Mouse (Mus musculus) natural killer cell, adult 2 months (primary cell): Measurements from ENCODE around the gene Cpt1c.

Experiments used
- DNase-seq, 2 experiments: peaks; one replicate each; pipeline ENCODE4 v3.0.0; 2022; ENCODE audit warnings: low spot score in 2 of 2

Gene Cpt1c

GRCm38 (mm10) chr7:44962831-44963230 is 11.8 kb downstream of the Cpt1c start:
- no peak for DNase-seq

GRCm38 (mm10) chr7:44962337-44962736 is 12.3 kb downstream of the Cpt1c start:
- no peak for DNase-seq

- no peak for DNase-seq
These were observed 14.1 kb downstream of the Cpt1c start for GRCm38 (mm10) chr7:44960512-44960910.

- DNase-seq = no peak
These were observed 14.7 kb downstream of the Cpt1c start for GRCm38 (mm10) chr7:44959874-44960511.

DNA sequence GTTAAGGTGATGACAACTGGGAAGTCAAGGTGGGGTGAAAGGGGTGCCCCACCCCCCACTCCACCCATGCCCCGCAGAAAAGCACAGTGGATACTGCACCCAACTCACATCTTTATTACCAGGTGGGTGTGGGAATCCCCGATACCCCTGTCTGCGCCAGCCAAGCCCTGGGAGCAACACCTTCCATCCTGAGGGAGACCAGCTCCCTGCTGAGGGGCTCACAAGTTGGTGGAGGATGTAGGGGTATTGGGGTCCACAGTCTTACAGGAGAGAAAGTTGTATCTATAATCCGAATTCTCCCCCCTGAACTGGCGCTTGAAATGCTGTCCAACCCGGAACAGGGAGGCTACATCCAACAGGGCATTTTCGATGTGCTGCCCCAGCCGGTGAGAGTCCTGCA is 15.4 kb downstream of the Cpt1c start:
- no peak for DNase-seq

GRCm38 (mm10) chr7:44958208-44958607 is 16.4 kb downstream of the Cpt1c start:
- peak in 1 of 2 experiments; percentile 30 for DNase-seq

GRCm38 (mm10) chr7:44957183-44957835 is 17.3 kb downstream of the Cpt1c start:
- no peak for DNase-seq

DNA sequence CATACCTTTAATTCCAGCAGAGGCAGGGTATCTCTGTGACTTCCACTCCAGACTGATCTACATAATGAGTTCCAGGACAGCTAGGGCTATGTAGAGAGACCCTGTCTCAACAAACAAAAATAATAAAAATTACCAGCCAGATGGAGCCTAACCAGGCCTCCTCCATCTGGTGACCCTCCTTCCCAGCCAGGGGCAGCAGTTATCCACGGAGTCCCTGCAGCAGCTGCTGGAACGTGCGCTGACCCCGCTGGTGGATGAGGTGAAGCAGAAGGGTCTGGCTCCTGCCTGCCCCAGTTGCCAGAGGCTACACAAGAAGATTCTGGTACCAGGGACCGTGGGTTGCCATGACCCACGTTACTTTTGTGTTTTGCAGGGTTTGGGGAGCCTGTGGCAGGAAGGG is 18.4 kb downstream of the Cpt1c start:
- DNase-seq = no peak

DNA sequence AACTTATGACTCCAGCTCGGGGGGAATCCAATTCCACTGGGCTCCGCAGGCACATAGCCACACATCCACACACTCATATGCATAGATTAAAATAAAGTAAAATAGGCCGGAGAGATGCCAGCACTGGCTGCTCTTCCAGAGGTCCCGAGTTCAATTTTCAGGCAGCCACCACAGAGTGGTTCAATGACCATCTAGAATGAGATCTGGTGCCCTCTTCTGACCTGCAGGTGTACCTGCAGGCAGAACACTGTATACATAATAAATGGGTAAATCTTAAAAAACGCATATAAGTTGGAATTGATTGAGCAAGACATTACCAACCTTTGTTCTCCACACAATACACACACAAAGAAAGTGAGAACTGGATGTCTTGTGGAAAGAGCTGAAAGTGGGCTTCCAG is 19.0 kb downstream of the Cpt1c start:
- peak in 1 of 2 experiments; percentile 35 for DNase-seq

DNA sequence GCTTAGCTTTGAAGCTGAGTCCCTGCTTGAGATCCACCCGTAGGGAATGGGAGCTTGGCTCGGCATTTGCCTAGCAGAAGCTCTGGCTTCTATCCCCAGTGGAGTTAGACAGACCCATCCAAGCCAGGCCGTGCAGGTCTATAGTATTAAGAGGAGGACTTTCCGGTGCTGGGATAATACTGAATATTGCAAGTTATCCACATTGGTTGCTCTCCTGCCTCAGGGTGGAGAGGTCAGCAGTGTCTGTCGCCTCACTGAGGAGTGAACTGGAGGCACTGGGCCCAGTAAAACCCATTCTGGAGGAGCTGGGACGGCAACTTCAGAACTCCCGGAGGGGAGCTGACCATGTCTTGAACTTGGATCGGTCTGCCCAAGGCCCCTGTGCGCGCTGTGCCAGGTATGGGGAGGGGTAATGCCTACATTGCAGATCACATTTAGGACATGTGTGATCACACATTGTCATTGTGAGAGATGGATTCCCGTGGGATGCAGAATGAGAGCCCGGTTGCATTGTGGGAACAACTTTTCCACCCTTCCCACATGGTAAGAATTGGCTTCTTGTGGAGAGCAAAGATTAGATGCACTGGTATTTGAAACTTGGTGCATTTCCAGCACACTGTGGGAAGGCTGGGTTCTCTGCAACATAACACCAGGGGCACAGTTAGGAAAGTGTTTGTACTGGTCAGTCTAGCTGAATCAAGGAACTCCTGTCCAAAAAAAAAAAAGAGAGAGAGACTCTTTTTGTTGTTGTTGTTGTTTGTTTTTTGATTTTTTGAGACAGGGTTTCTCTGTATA is 20.4 kb downstream of the Cpt1c start:
- no peak for DNase-seq

GRCm38 (mm10) chr7:44953561-44953960 is 21.1 kb downstream of the Cpt1c start:
- no peak for DNase-seq

DNA sequence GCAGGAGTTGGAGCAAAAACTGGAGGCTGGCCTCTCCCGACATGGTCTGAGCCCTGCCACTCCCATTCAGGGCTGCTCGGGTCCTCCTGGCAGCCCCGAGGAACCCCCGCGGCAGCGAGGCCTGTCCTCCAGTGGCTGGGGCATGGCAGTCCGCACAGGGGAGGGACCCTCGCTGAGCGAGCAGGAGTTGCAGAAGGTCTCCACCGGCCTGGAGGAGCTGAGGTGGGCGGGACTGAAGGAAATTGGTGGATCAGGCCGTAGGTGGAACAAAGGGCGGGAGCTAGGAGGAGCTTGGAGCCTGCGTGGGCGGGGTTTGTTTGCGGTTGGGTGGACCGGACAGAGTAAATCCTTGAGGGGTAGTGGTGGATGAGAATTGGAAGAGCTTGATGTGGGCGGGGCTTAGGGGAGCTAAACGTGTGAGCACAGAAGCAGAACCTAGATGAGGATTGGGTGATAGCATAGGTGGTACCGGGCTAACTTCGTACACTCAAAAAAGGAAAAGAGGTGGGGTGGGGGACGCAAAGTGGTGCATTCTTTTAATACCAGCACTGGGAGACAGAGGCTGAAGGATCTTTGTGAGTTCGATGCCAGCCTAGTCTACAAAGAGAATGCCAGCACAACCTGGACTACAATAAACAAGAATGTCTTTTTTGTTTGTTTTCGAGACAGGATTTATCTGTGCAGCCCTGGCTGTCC is 21.9 kb downstream of the Cpt1c start:
- peak; percentile 53 to 61 for DNase-seq

DNA sequence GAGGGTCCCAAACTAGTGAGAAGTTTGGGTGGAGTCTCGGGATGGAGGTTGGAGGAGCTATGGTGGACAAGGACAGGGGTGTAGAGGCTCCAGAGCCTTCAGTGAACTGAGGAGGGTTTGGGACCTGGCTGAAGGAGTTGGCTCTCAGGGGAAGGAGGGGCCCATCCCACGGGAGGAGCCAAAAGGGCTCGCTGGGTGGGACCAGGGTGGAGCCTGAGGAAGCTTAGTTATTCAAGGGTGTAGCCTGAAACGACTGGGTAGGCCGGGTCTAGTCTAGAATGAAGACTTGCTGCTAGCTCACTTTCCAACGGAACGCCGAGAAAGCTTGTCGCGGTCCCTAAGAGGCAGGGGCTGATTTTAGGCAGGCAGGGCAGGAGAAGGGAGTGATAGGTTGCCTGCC is 22.7 kb downstream of the Cpt1c start:
- DNase-seq = no peak

DNA sequence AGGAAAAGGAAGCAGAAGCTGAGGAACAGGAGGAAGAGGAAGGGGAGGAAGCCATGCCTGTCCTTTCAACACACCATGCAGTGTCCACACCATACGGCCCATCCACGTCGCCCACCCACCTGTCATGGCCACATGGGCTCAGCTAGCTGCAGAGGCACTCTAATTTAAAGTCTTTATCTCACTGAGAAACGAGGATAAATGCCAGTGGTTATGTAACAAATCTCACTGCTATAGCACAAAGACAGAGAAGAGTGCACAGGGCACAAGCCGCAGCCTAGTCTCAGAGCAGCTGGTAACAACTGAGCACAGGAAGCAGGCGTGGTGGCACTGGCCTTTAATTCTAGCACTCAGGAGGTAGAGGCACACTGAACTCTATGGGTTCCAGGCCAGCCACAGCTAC is 24.7 kb downstream of the Cpt1c start:
- no peak for DNase-seq

DNA sequence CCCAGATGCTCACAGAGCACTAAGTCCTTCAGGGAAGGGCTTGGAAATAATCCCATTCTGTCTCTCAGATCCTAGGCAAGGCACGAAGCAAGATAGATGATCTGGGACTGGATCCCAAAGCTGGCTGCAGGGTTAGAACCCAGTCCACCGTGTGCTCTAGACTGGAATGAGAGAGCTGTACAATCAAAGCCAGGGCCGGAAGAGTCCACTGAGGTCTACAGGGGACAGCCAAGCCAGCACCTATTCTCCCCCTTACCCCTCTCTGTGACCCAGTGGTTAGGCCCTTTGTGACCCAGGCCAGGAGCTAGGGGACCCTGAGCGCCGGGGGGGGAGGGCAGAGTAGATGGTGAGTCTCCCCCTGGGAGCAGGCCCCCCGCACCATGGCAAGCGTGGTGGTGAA is 31.7 kb downstream of the Cpt1c start, which contains the start of gene Tsks:
Tsks (plus strand) TSS at position 301 of the 400 bp plus-strand sequence.
- no peak for DNase-seq

DNA sequence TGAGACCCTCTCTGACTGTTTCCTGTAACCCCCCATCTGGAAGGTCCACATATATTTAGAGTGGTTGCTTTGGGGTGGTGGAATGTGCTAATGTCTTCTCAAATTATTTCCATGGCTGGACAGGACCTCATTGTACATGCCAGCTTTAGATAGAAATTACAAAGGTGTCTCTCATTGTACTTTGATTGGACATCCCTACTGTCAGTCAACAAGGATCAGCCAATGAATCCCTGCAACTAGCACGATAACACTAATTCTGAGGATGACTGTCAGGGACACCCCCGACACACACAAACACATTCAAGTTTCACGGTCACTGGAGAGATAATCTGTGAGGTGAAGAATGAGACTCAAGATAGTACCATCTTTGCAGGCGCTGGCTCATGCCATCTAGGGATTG is 36.0 kb downstream of the Cpt1c start:
- DNase-seq = no peak

- DNase-seq = peak; percentile 100
These were observed 45.2 kb downstream of the Cpt1c start, which contains the start of gene Ap2a1 for GRCm38 (mm10) chr7:44929204-44930151. Ap2a1 (minus strand) TSS chr7:44929496.

- no peak for DNase-seq
These were observed 46.1 kb downstream of the Cpt1c start for GRCm38 (mm10) chr7:44928570-44928969.

DNA sequence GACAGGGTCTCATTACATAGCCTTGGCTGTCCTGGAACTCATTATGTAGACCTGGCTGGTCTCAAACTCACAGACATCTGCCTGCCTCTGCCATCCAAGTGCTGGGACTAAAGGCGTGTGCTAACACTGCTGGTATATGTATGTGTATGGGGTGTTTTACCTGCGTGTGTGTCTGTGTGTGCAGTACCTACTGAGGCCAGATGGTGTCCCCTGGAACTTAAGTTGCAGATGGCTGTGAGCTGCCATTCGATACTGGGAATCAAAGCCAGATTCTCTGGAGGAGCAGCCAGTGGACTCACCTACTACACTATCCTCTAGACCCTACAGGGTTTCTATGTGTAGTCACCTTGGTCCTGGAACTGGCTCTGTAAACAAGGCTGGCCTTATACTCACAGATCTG is 49.2 kb downstream of the Cpt1c start:
- DNase-seq = peak in 1 of 2 experiments; percentile 32

GRCm38 (mm10) chr7:44922530-44922929 is 52.1 kb downstream of the Cpt1c start:
- DNase-seq = no peak

DNA sequence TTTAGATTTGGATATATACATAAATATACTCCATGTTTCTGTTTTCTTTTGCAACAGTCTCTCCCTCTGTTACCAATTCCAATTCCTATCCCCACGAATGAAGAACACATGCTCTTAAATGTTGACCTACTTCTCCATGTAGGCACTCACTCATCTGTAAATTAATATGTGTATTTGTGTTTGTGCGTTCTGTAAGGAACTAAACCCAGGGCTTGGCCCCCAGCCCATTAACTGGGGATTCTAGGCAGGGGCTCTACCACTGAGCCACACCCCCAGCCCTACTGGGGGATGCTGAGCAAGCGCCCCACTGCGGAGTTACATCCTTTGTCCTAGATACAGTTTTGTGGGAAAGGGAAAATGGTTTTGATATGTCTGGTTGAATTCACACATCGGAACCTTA is 55.5 kb downstream of the Cpt1c start:
- DNase-seq = no peak
